Mouse (Mus musculus) CH12.LX (cell line): ENCODE measurements at regions not wholly inside any gene's neighbourhood (a gene's known extent, or its start where the extent isn't known, plus 50 kb on each side); places are given as distances from the start of the nearest gene placed in this dataset.

Experiments used
- DNase-seq: peaks from one replicate; pipeline ENCODE4 v3.0.0-alpha.2; 2013; ENCODE audit errors: extremely low read depth
- H3K27ac ChIP-seq: 2 replicates; pipeline ENCODE4 v1.5.1; 2012; ENCODE audit warnings: low read depth, mild to moderate bottlenecking, control low read depth, moderate library complexity; ENCODE audit not compliant: insufficient read depth
- H3K27me3 ChIP-seq: replicated peaks from 2 replicates; pipeline ENCODE3; 2012; ENCODE audit warnings: inconsistent platforms
- H3K36me3 ChIP-seq, 2 experiments: replicated peaks in 1 of 2; 2 replicates each; pipeline versions ENCODE3 to v1.6.1; 2012; ENCODE audit warnings: inconsistent platforms in 1 of 2, low read length in 1 of 2, mild to moderate bottlenecking in 1 of 2, mixed read lengths in 1 of 2, moderate library complexity in 1 of 2; ENCODE audit not compliant: control insufficient read depth in 1 of 2, insufficient read depth in 1 of 2
- H3K4me1 ChIP-seq, 2 experiments: 2 replicates each; pipeline ENCODE4 v1.6.1; 2012; ENCODE audit warnings: inconsistent platforms in 1 of 2, moderate library complexity in 1 of 2; ENCODE audit not compliant: insufficient read depth in 2 of 2, control insufficient read depth in 1 of 2
- H3K4me2 ChIP-seq: 2 replicates; pipeline ENCODE4 v1.6.1; 2012; ENCODE audit warnings: low read depth, mild to moderate bottlenecking, control low read depth; ENCODE audit not compliant: poor library complexity, insufficient read depth, severe bottlenecking
- H3K4me3 ChIP-seq, 3 experiments: fragments of 150-350 bp in 1 of 3; sonication (generic) in 1 of 3; replicated peaks in 1 of 3; 2 replicates each; pipeline versions ENCODE3 to v1.5.1; 2011 to 2012; ENCODE audit warnings: low read depth in 2 of 3, low read length in 2 of 3, mild to moderate bottlenecking in 2 of 3, moderate library complexity in 2 of 3, control low read depth in 1 of 3, improper control_type of control experiment in 1 of 3, inconsistent platforms in 1 of 3, mixed read lengths in 1 of 3; ENCODE audit not compliant: poor library complexity in 1 of 3
- H3K79me2 ChIP-seq: replicated peaks from 2 replicates; pipeline ENCODE4 v1.6.1; 2012; ENCODE audit warnings: mild to moderate bottlenecking, moderate library complexity; ENCODE audit not compliant: control insufficient read depth, poor library complexity, insufficient read depth, severe bottlenecking; ENCODE audit errors: extremely low read depth
- H3K9ac ChIP-seq: 2 replicates; pipeline ENCODE4 v1.6.1; 2012; ENCODE audit warnings: low read depth, mild to moderate bottlenecking, control low read depth, moderate library complexity; ENCODE audit not compliant: insufficient read depth
- H3K9me3 ChIP-seq: replicated peaks from 2 replicates; pipeline ENCODE3; 2012; ENCODE audit warnings: low read length, inconsistent platforms, mixed read lengths
- CHD1 ChIP-seq: IDR thresholded peaks from 2 replicates; pipeline ENCODE4 v1.6.1; 2012; ENCODE audit warnings: low read depth, low read length, improper control_type of control experiment, inconsistent platforms
- CTCF ChIP-seq, 2 experiments: IDR thresholded peaks in 1 of 2; conservative IDR thresholded peaks in 1 of 2; 2 replicates each; pipeline ENCODE4 v1.5.1; 2011 to 2012; ENCODE audit warnings: low read depth in 2 of 2, low read length in 2 of 2, improper control_type of control experiment in 1 of 2, inconsistent platforms in 1 of 2, mild to moderate bottlenecking in 1 of 2, moderate library complexity in 1 of 2
- EP300 ChIP-seq: IDR thresholded peaks from 2 replicates; pipeline ENCODE4 v1.6.1; 2011; ENCODE audit warnings: low read length, improper control_type of control experiment
- HCFC1 ChIP-seq: IDR thresholded peaks from 2 replicates; pipeline ENCODE4 v1.6.1; 2012; ENCODE audit warnings: low read depth, mild to moderate bottlenecking, inconsistent platforms, low read length, improper control_type of control experiment
- KAT2A ChIP-seq: IDR thresholded peaks from 2 replicates; pipeline ENCODE4 v1.6.1; 2012; ENCODE audit warnings: low read length, improper control_type of control experiment, inconsistent platforms; ENCODE audit not compliant: insufficient replicate concordance
- MAFK ChIP-seq: IDR thresholded peaks from 2 replicates; pipeline ENCODE4 v1.6.1; 2011; ENCODE audit warnings: low read length, improper control_type of control experiment; ENCODE audit not compliant: insufficient replicate concordance
- MAX ChIP-seq: IDR thresholded peaks from 2 replicates; pipeline ENCODE4 v1.6.1; 2011; ENCODE audit warnings: low read length, improper control_type of control experiment
- MAZ ChIP-seq: IDR thresholded peaks from 2 replicates; pipeline ENCODE4 v1.6.1; 2012; ENCODE audit warnings: low read depth, mild to moderate bottlenecking, inconsistent platforms, low read length, improper control_type of control experiment, moderate library complexity
- MEF2A ChIP-seq: IDR thresholded peaks from 2 replicates; pipeline ENCODE4 v1.6.1; 2014; ENCODE audit warnings: low read depth, mild to moderate bottlenecking, inconsistent platforms, low read length, improper control_type of control experiment, borderline replicate concordance
- NELFE ChIP-seq: IDR thresholded peaks from 2 replicates; pipeline ENCODE4 v1.6.1; 2011; ENCODE audit warnings: low read depth, low read length, improper control_type of control experiment
- NRF1 ChIP-seq: IDR thresholded peaks from 2 replicates; pipeline ENCODE4 v1.6.1; 2014; ENCODE audit warnings: low read depth, mild to moderate bottlenecking, inconsistent platforms, low read length, improper control_type of control experiment, moderate library complexity
- POLR2A ChIP-seq: IDR thresholded peaks from 2 replicates; pipeline ENCODE4 v1.6.1; 2011; ENCODE audit warnings: low read depth, mild to moderate bottlenecking, improper control_type of control experiment, low read length
- RAD21 ChIP-seq: IDR thresholded peaks from 2 replicates; pipeline ENCODE4 v1.6.1; 2011; ENCODE audit warnings: low read depth, mild to moderate bottlenecking, low read length, improper control_type of control experiment, moderate library complexity
- RCOR1 ChIP-seq: conservative IDR thresholded peaks from 2 replicates; pipeline ENCODE4 v1.6.1; 2012; ENCODE audit warnings: low read depth, mild to moderate bottlenecking, inconsistent platforms, low read length, improper control_type of control experiment
- SMC3 ChIP-seq: IDR thresholded peaks from 2 replicates; pipeline ENCODE4 v1.6.1; 2011; ENCODE audit warnings: low read depth, low read length, improper control_type of control experiment
- TBP ChIP-seq: conservative IDR thresholded peaks from 2 replicates; pipeline ENCODE4 v1.6.1; 2011; ENCODE audit warnings: low read depth, low read length, improper control_type of control experiment
- UBTF ChIP-seq: IDR thresholded peaks from 2 replicates; pipeline ENCODE4 v1.6.1; 2012; ENCODE audit warnings: low read depth, mild to moderate bottlenecking, inconsistent platforms, low read length, improper control_type of control experiment, moderate library complexity
- USF2 ChIP-seq: conservative IDR thresholded peaks from 2 replicates; pipeline ENCODE4 v1.6.1; 2011; ENCODE audit warnings: low read depth, low read length, improper control_type of control experiment
- ZMIZ1 ChIP-seq: IDR thresholded peaks from 2 replicates; pipeline ENCODE4 v1.6.1; 2012; ENCODE audit warnings: low read depth, mild to moderate bottlenecking, inconsistent platforms, low read length, improper control_type of control experiment
- ZNF384 ChIP-seq: IDR thresholded peaks from 2 replicates; pipeline ENCODE4 v1.6.1; 2012; ENCODE audit warnings: low read depth, low read length, improper control_type of control experiment, inconsistent platforms
- dilution Hi-C: fragments of 300-500 bp; cut with MboI; formaldehyde crosslinking; loops from 2 replicates; pipeline ENCODE4 v1.14.3; 2020; ENCODE audit warnings: low sequenced_read_pairs; ENCODE audit not compliant: extremely low pct_unique_long_range_greater_than_20kb, extremely low pct_ligation_motif_present
- in situ Hi-C: fragments of 300-500 bp; cut with MboI; formaldehyde crosslinking; loops from 3 replicates; pipeline ENCODE4 v1.14.3; 2019; ENCODE audit warnings: low sequenced_read_pairs, low pct_ligation_motif_present, low pct_unique_long_range_greater_than_20kb, mixed read lengths

DNA sequence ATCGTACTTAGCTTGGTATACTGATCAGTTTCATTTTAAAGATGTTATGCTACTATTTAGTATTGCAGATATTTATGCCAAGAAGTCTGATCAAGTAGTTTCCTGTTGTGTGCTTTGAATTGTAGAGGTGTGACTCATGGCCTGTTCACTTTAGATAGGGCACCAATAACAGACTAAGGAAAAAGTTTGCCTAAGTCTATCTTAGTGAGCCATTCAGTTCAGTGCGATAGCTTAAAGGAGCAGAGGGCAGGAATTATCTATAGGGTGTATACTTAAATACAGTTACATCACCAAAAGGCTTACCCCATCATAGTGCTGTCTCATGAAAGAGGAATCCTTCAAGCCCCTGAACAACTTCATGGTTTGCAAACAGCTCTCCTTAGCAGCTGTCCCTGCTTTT lies 229.8 kb downstream of the Mdfic start:
- Histone ChIP-seq H3K27me3 (no peaks in the 10 kb centered on the region), H3K9ac (no peak overlapping the region), H3K4me2 (no peak overlapping the region), H3K9me3 (no peaks in the 10 kb centered on the region), H3K4me3 (no peak overlapping the region), H3K36me3 (no peaks in the 10 kb centered on the region), H3K4me1 (no peaks in the 10 kb centered on the region), H3K79me2 (no peaks in the 10 kb centered on the region), H3K27ac (no peak overlapping the region)
- dilution Hi-C loops (no loop called here), in situ Hi-C loops (no loop called here)
- DNase-seq = no peak
- TF ChIP-seq HCFC1 = no peak

DNA sequence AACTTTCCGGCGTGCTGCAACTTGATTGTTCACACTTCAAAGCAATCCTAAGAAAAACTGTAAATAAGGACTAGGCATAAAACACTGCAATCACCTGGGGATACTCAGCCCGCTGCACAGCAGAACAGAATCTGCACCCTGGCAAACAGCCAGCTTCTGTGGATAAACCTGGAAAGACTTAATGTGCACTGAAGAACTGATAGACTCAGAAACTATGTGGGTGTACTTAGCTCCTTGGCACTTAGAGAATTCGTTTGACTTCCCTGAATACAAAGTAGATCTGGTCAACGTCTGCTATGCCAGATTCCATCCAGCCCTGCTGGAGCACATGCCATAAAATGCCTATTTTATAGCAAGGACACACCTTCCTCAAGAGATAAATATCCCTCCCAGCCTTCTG lies 266.9 kb downstream of the Mdfic start:
- Histone ChIP-seq H3K4me3 (no peak overlapping the region), H3K27ac (no peak overlapping the region), H3K9ac (no peak overlapping the region), H3K9me3 (no peaks in the 10 kb centered on the region), H3K4me1 (no peaks in the 10 kb centered on the region), H3K36me3 (no peaks in the 10 kb centered on the region), H3K4me2 (no peak overlapping the region), H3K27me3 (no peaks in the 10 kb centered on the region), H3K79me2 (no peaks in the 10 kb centered on the region)
- TF ChIP-seq SMC3 (no peak), NRF1 (no peak), EP300 (no peak), MAZ (no peak), MEF2A (no peak), RCOR1 (no peak), TBP (no peak), MAFK (no peak), MAX (no peak), ZNF384 (no peak), USF2 (no peak), RAD21 (no peak), ZMIZ1 (no peak), UBTF (no peak), CHD1 (no peak), CTCF (conservative IDR thresholded peaks at IDR 0.05 in 1 of 2, IDR thresholded peaks at IDR 0.05 in 1 of 2; ENCODE audit: low read depth in 2 of 2, low read length in 2 of 2) (no peak), NELFE (no peak), KAT2A (no peak), POLR2A (no peak), HCFC1 (no peak)
- DNase-seq = no peak
- dilution Hi-C loops (no loop called here), in situ Hi-C loops (no loop called here)
